Mouse (Mus musculus) forebrain, postnatal 0 days (tissue): Measurements from ENCODE around the gene Selenom. TPM values are rescaled to one million over a fixed set of nuclear protein-coding genes. Genes with fewer than 3 reads are reported as not detected.

ENCODE experiments used
- ATAC-seq: fragments of 200-750 bp; cut with Nextera tagmentation; 2 replicates; pipeline ENCODE4 v1.8.0; 2017; ENCODE audit warnings: mild to moderate bottlenecking, moderate library complexity
- DNase-seq: peaks from one replicate; pipeline ENCODE4 v3.0.0-alpha.2; 2015
- H3K27ac ChIP-seq: fragments of 300-500 bp; sonication (generic); 2 replicates; pipeline ENCODE4 v1.5.1; 2014; ENCODE audit warnings: low read depth, mild to moderate bottlenecking, antibody characterized with exemption, low read length, moderate library complexity, mixed read lengths
- H3K27me3 ChIP-seq: fragments of 300-500 bp; sonication (generic); 2 replicates; pipeline ENCODE4 v1.6.1; 2014; ENCODE audit warnings: mild to moderate bottlenecking, low read length, mixed read lengths; ENCODE audit not compliant: insufficient read depth
- H3K36me3 ChIP-seq: fragments of 300-500 bp; sonication (generic); 2 replicates; pipeline ENCODE4 v1.6.1; 2014; ENCODE audit warnings: mild to moderate bottlenecking, moderate library complexity; ENCODE audit not compliant: insufficient read depth
- H3K4me1 ChIP-seq: fragments of 300-500 bp; sonication (generic); 2 replicates; pipeline ENCODE4 v1.6.1; 2014; ENCODE audit warnings: antibody characterized with exemption; ENCODE audit not compliant: insufficient read depth
- H3K4me2 ChIP-seq: fragments of 300-500 bp; sonication (generic); 2 replicates; pipeline ENCODE4 v1.6.1; 2014; ENCODE audit warnings: low read depth, mild to moderate bottlenecking, moderate library complexity
- H3K4me3 ChIP-seq: fragments of 300-500 bp; sonication (generic); 2 replicates; pipeline ENCODE4 v1.5.1; 2014; ENCODE audit warnings: low read depth, low read length, mixed read lengths
- H3K9ac ChIP-seq: fragments of 300-500 bp; sonication (generic); 2 replicates; pipeline ENCODE4 v1.6.1; 2014; ENCODE audit warnings: mild to moderate bottlenecking
- H3K9me3 ChIP-seq: fragments of 300-500 bp; sonication (generic); 2 replicates; pipeline ENCODE4 v1.6.1; 2016; ENCODE audit warnings: low read length
- CTCF ChIP-seq: sonication (generic); IDR thresholded peaks from 2 replicates; pipeline ENCODE4 v1.5.1; 2016; ENCODE audit warnings: antibody characterized with exemption, control low read depth, low read depth
- WGBS: fragments of 180-500 bp; shearing (Covaris S2); extraction: QIAGEN DNeasy Blood & Tissue Kit; methylation state at CpG from one replicate; pipeline ENCODE4 v1.1.7; 2014; 5-methylcytosine and 5-hydroxymethylcytosine counted together
- polyA plus RNA-seq: library from polyadenylated mRNA; unstranded; fragments of >200 nt; fragmentation: Nextera tagmentation; extraction: Ambion mirVana; gene quantifications from 2 replicates; pipeline ENCODE4 v1.2.1, GENCODE M21; 2015
- total RNA-seq: library from RNA; depleted of rRNA; stranded (reverse); fragments of >200 nt; gene quantifications from 2 replicates; pipeline ENCODE4 v1.2.3, GENCODE M21; 2014

The Selenom gene
- total and polyA plus RNA-seq, 2 experiments from 2014 or later: 119 to 227 TPM

- Histone ChIP-seq H3K27ac (peak overlapping the region; percentile 45; the same call in 1 of the 2 replicates), H3K27me3 (no peaks in the 10 kb centered on the region), H3K36me3 (no peaks in the 10 kb centered on the region; the same call in 1 of the 2 replicates), H3K4me3 (peak overlapping the region; percentile 54), H3K9ac (peak overlapping the region; percentile 58), H3K4me2 (peak overlapping the region; percentile 72), H3K4me1 (0 out of 2 replicates have a peak, but pooled peaks cover 10% of the 10 kb centered on the region), H3K9me3 (no peaks in the 10 kb centered on the region)
- DNase-seq (no peak), ATAC-seq (peak; percentile 21; the same call in 1 of the 2 replicates)
- WGBS: 11% methylated on average over 4 of the region's 4 CpGs
- 0 out of 2 replicates have a peak, but pooled peaks have one; percentile 4 for TF ChIP-seq CTCF
Measured at GRCm38 (mm10) chr11:3515216-3515615, 732 bp downstream of the Selenom start.

DNA sequence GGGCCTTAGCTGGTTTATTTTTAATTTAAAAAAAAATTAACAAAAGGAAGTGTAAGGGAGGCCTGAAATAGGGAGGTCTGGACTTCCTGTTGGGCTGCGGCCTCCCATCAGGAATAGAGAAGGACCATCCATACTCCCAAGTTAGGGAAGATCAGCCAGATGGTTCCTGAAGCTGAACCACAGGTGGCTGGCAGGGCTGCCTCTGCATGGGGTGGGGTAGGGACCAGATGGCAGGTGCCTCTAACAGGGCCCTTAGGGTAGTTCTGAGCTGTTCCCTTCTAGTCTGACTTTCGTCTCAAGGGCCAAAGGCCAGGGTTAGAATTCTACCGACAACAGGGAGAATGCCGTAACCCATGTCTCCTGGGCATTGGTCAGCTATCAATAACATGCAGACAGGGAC lies 1.2 kb downstream of the Selenom start:
- H3K27ac ChIP-seq: no peak overlapping the region
- WGBS: 84% methylated on average over 4 of the region's 4 CpGs
- no peaks in the 10 kb centered on the region for H3K27me3 ChIP-seq
- DNase-seq (no peak), ATAC-seq (no peak)
- peak overlapping the region; percentile 54; the same call in 1 of the 2 replicates for H3K4me3 ChIP-seq
- 0 out of 2 replicates have a peak, but pooled peaks cover 10% of the 10 kb centered on the region for H3K4me1 ChIP-seq
- no peaks in the 10 kb centered on the region for H3K9me3 ChIP-seq
- peak overlapping the region; percentile 72 for H3K4me2 ChIP-seq
- no peak for TF ChIP-seq CTCF
- H3K36me3 ChIP-seq: no peaks in the 10 kb centered on the region; the same call in 1 of the 2 replicates
- no peak overlapping the region; the same call in 1 of the 2 replicates for H3K9ac ChIP-seq

- WGBS: 78% methylated on average over 5 of the region's 5 CpGs
- TF ChIP-seq CTCF: no peak
- ATAC-seq (no peak), DNase-seq (no peak)
- peak overlapping the region; percentile 70 for H3K4me2 ChIP-seq
- H3K4me3 ChIP-seq: no peak overlapping the region
- H3K36me3 ChIP-seq: no peaks in the 10 kb centered on the region; the same call in 1 of the 2 replicates
- H3K4me1 ChIP-seq: 0 out of 2 replicates have a peak, but pooled peaks cover 10% of the 10 kb centered on the region
- H3K27me3 ChIP-seq: no peaks in the 10 kb centered on the region
- H3K9ac ChIP-seq: no peak overlapping the region; the same call in 1 of the 2 replicates
- H3K27ac ChIP-seq: no peak overlapping the region
- H3K9me3 ChIP-seq: no peaks in the 10 kb centered on the region
Measured at GRCm38 (mm10) chr11:3516121-3516520, 1.6 kb downstream of the Selenom start.

GRCm38 (mm10) chr11:3516859-3517845 lies 2.7 kb downstream of the Selenom start:
- no peak for TF ChIP-seq CTCF
- H3K4me1 ChIP-seq: 0 out of 2 replicates have a peak, but pooled peaks cover 10% of the 10 kb centered on the region
- DNase-seq: peak; percentile 39
- no peaks in the 10 kb centered on the region for H3K9me3 ChIP-seq
- H3K4me2 ChIP-seq: peak overlapping the region; percentile 70
- no peaks in the 10 kb centered on the region; the same call in 1 of the 2 replicates for H3K36me3 ChIP-seq
- peak overlapping the region; percentile 41 for H3K9ac ChIP-seq
- ATAC-seq: peak; percentile 27
- H3K27me3 ChIP-seq: no peaks in the 10 kb centered on the region
- 3% methylated on average over 49 of the region's 50 CpGs for WGBS
- H3K27ac ChIP-seq: no peak overlapping the region; the same call in 1 of the 2 replicates
- H3K4me3 ChIP-seq: peak overlapping the region; percentile 37

DNA sequence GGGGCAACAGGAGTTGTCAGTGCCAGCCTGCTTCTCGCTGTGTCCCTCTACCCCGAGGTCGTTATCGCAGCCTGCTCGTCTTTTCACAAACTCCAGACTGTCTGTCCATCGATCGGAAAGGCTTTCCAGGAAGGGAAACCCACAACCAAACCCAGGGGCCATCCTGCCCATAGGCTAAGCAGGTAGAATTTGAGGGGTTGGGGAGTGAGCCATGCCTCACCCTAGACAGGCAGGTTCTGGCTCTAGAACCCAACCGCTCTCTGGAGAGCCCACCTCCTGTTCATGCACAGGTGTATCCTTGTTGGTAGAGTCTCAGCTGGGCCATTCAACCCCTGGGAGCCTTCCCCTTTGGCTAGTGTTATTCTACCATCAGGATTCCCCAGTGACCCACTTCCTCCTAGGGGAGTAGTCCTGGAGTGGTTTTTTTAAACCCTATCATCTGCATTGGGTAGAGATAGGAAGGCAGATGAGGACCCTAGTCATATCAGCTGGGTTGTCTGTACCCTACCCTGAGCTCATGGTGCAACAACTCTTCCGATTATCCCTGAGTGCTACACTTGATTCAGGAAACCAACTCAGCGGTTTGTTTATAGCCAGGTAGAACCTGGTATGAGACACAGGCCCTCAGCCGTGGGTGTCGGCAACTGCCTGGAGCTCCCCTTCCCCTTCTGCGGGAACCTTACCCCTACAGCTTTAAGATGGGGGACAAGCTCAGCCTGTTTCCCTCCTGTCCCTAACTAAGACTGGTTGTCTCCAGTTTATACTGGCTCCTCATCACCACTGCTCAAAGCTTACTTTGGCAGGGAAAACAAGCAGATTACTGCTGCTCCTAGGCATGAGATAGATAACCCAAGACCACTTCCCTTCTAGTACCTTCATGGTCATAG lies 3.6 kb downstream of the Selenom start:
- peak overlapping the region; percentile 37; the same call in 1 of the 2 replicates for H3K4me3 ChIP-seq
- H3K27me3 ChIP-seq: no peaks in the 10 kb centered on the region
- no peaks in the 10 kb centered on the region; the same call in 1 of the 2 replicates for H3K36me3 ChIP-seq
- no peak overlapping the region for H3K27ac ChIP-seq
- H3K9me3 ChIP-seq: no peaks in the 10 kb centered on the region
- no peak for TF ChIP-seq CTCF
- H3K9ac ChIP-seq: no peak overlapping the region
- 0 out of 2 replicates have a peak, but pooled peaks cover 10% of the 10 kb centered on the region for H3K4me1 ChIP-seq
- ATAC-seq (no peak), DNase-seq (no peak)
- WGBS: 50% methylated on average over 13 of the region's 13 CpGs
- peak overlapping the region; percentile 70 for H3K4me2 ChIP-seq

DNA sequence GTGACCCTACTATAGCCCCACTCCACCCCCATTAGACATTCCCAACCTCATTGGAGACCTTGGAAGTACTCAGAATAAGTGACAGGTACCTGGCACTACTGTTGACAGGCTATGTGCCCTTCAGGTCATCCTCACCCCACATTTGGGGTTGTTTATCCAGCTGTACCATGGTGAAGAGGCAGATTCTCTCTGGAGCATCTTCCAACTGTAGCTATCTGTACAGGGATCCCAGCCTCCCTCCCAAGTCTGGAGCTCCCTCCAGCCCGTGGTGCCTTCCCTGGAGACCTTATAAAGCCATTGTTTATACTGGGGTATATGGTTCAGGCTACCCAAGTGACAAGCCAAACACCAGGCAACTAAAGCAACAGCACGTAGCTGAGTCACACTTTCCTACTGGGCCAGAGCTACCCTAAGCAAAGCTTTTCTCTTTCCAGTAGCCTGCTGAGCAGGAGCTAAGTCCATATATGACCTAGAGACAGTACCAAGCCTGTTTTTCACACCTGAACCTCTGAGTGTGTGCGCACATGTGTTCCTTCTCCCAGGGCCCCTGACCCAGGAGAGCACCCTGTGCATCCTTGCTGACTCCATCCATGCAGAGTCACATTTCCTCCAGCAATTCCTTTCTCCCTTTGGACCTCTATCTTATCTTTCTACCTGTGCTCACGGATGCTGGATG lies 4.7 kb downstream of the Selenom start:
- no peak overlapping the region for H3K4me2 ChIP-seq
- DNase-seq (no peak), ATAC-seq (no peak)
- TF ChIP-seq CTCF: no peak
- H3K9me3 ChIP-seq: no peaks in the 10 kb centered on the region
- H3K36me3 ChIP-seq: no peaks in the 10 kb centered on the region; the same call in 1 of the 2 replicates
- no peak overlapping the region for H3K9ac ChIP-seq
- no peak overlapping the region for H3K4me3 ChIP-seq
- WGBS: 77% methylated on average over 4 of the region's 4 CpGs
- H3K27ac ChIP-seq: no peak overlapping the region
- 0 out of 2 replicates have a peak, but pooled peaks cover 5% of the 10 kb centered on the region for H3K4me1 ChIP-seq
- H3K27me3 ChIP-seq: no peaks in the 10 kb centered on the region
